Mouse (Mus musculus): ENCODE data around the gene Mbd3. TPM values are rescaled to one million over a fixed set of nuclear protein-coding genes. Genes with fewer than 3 reads are reported as not detected.

Mbd3 gene
- polyA plus RNA-seq, 1 experiment = 81.3 TPM

GRCm38 (mm10) chr10:80389185-80389708 lies 10.1 kb downstream of the Mbd3 start:
- Histone ChIP-seq H3K27me3 (ENCODE audit: control insufficient read depth, insufficient read depth, low read length, poor library complexity, severe bottlenecking) (no peaks in the 10 kb centered on the region), H3K36me3 (ENCODE audit: control insufficient read depth, insufficient read depth, low read length, poor library complexity, severe bottlenecking) (peaks cover 16% of the 10 kb centered on the region), H3K9me3 (replicated peaks; ENCODE audit: control insufficient read depth, insufficient read depth, low read length, poor library complexity, severe bottlenecking) (no peaks in the 10 kb centered on the region), H3K4me1 (ENCODE audit: control insufficient read depth, insufficient read depth, low read length) (peaks cover 5% of the 10 kb centered on the region), H3K9ac (ENCODE audit: low read depth, poor library complexity, severe bottlenecking) (no peak overlapping the region), H3K27ac (ENCODE audit: insufficient read depth, low read length) (no peak overlapping the region), H3K4me3 (ENCODE audit: low read depth, low read length) (no peak overlapping the region)
- no peak for TF ChIP-seq POLR2A (IDR thresholded peaks at IDR 0.05; ENCODE audit: insufficient read depth, low read length)
- TF ChIP-seq CTCF (IDR thresholded peaks at IDR 0.05; ENCODE audit: low read depth, low read length) = no peak
- no peak for TF ChIP-seq EP300 (IDR thresholded peaks at IDR 0.05; ENCODE audit: insufficient read depth, low read depth, low read length)

- Histone ChIP-seq H3K36me3 (ENCODE audit: control insufficient read depth, insufficient read depth, low read length, poor library complexity, severe bottlenecking) (peaks cover 15% of the 10 kb centered on the region), H3K4me3 (ENCODE audit: low read depth, low read length) (no peak overlapping the region), H3K4me1 (ENCODE audit: control insufficient read depth, insufficient read depth, low read length) (peaks cover 6% of the 10 kb centered on the region), H3K27me3 (ENCODE audit: control insufficient read depth, insufficient read depth, low read length, poor library complexity, severe bottlenecking) (no peaks in the 10 kb centered on the region), H3K27ac (ENCODE audit: insufficient read depth, low read length) (no peak overlapping the region), H3K9me3 (replicated peaks; ENCODE audit: control insufficient read depth, insufficient read depth, low read length, poor library complexity, severe bottlenecking) (no peaks in the 10 kb centered on the region), H3K9ac (ENCODE audit: low read depth, poor library complexity, severe bottlenecking) (no peak overlapping the region; the same call in 1 of the 2 replicates)
- TF ChIP-seq EP300 (IDR thresholded peaks at IDR 0.05; ENCODE audit: insufficient read depth, low read depth, low read length) (no peak), CTCF (IDR thresholded peaks at IDR 0.05; ENCODE audit: low read depth, low read length) (no peak), POLR2A (IDR thresholded peaks at IDR 0.05; ENCODE audit: insufficient read depth, low read length) (no peak)
Measured at GRCm38 (mm10) chr10:80388731-80389130, 10.6 kb downstream of the Mbd3 start.

GRCm38 (mm10) chr10:80387522-80387959 lies 11.8 kb downstream of the Mbd3 start, which contains the start of gene Mex3d:
Mex3d (minus strand) TSS chr10:80387659.
- Histone ChIP-seq H3K9me3 (replicated peaks; ENCODE audit: control insufficient read depth, insufficient read depth, low read length, poor library complexity, severe bottlenecking) (no peaks in the 10 kb centered on the region), H3K36me3 (ENCODE audit: control insufficient read depth, insufficient read depth, low read length, poor library complexity, severe bottlenecking) (peaks cover 4% of the 10 kb centered on the region), H3K27me3 (ENCODE audit: control insufficient read depth, insufficient read depth, low read length, poor library complexity, severe bottlenecking) (no peaks in the 10 kb centered on the region), H3K4me1 (ENCODE audit: control insufficient read depth, insufficient read depth, low read length) (peaks cover 8% of the 10 kb centered on the region), H3K27ac (ENCODE audit: insufficient read depth, low read length) (peak within 1 kb of the TSS; percentile 17; the same call in 1 of the 2 replicates), H3K9ac (ENCODE audit: low read depth, poor library complexity, severe bottlenecking) (peak within 1 kb of the TSS; percentile 91), H3K4me3 (ENCODE audit: low read depth, low read length) (peak within 1 kb of the TSS; percentile 85)
- peak; percentile 86 for TF ChIP-seq POLR2A (IDR thresholded peaks at IDR 0.05; ENCODE audit: insufficient read depth, low read length)
- TF ChIP-seq EP300 (IDR thresholded peaks at IDR 0.05; ENCODE audit: insufficient read depth, low read depth, low read length) = no peak
- TF ChIP-seq CTCF (IDR thresholded peaks at IDR 0.05; ENCODE audit: low read depth, low read length) = no peak

GRCm38 (mm10) chr10:80386735-80387471 lies 12.4 kb downstream of the Mbd3 start:
- H3K36me3 ChIP-seq (ENCODE audit: control insufficient read depth, insufficient read depth, low read length, poor library complexity, severe bottlenecking) = no peaks in the 10 kb centered on the region; the same call in none of the 2 replicates
- H3K27ac ChIP-seq (ENCODE audit: insufficient read depth, low read length) = no peak overlapping the region
- H3K4me1 ChIP-seq (ENCODE audit: control insufficient read depth, insufficient read depth, low read length) = peaks cover 8% of the 10 kb centered on the region
- H3K9me3 ChIP-seq (replicated peaks; ENCODE audit: control insufficient read depth, insufficient read depth, low read length, poor library complexity, severe bottlenecking) = no peaks in the 10 kb centered on the region
- no peak for TF ChIP-seq POLR2A (IDR thresholded peaks at IDR 0.05; ENCODE audit: insufficient read depth, low read length)
- TF ChIP-seq EP300 (IDR thresholded peaks at IDR 0.05; ENCODE audit: insufficient read depth, low read depth, low read length) = no peak
- no peak for TF ChIP-seq CTCF (IDR thresholded peaks at IDR 0.05; ENCODE audit: low read depth, low read length)
- H3K9ac ChIP-seq (ENCODE audit: low read depth, poor library complexity, severe bottlenecking) = peak overlapping the region; percentile 91
- no peaks in the 10 kb centered on the region for H3K27me3 ChIP-seq (ENCODE audit: control insufficient read depth, insufficient read depth, low read length, poor library complexity, severe bottlenecking)
- H3K4me3 ChIP-seq (ENCODE audit: low read depth, low read length) = peak overlapping the region; percentile 82

- Histone ChIP-seq H3K27me3 (ENCODE audit: control insufficient read depth, insufficient read depth, low read length, poor library complexity, severe bottlenecking) (no peaks in the 10 kb centered on the region), H3K4me1 (ENCODE audit: control insufficient read depth, insufficient read depth, low read length) (peaks cover 8% of the 10 kb centered on the region), H3K36me3 (ENCODE audit: control insufficient read depth, insufficient read depth, low read length, poor library complexity, severe bottlenecking) (no peaks in the 10 kb centered on the region), H3K27ac (ENCODE audit: insufficient read depth, low read length) (no peak overlapping the region), H3K4me3 (ENCODE audit: low read depth, low read length) (peak overlapping the region; percentile 82), H3K9me3 (replicated peaks; ENCODE audit: control insufficient read depth, insufficient read depth, low read length, poor library complexity, severe bottlenecking) (no peaks in the 10 kb centered on the region), H3K9ac (ENCODE audit: low read depth, poor library complexity, severe bottlenecking) (peak overlapping the region; percentile 91)
- TF ChIP-seq EP300 (IDR thresholded peaks at IDR 0.05; ENCODE audit: insufficient read depth, low read depth, low read length) (no peak), POLR2A (IDR thresholded peaks at IDR 0.05; ENCODE audit: insufficient read depth, low read length) (no peak), CTCF (IDR thresholded peaks at IDR 0.05; ENCODE audit: low read depth, low read length) (no peak)
Measured at GRCm38 (mm10) chr10:80385811-80386734, 13.3 kb downstream of the Mbd3 start.

Data from ES-Bruce4 (cell line).